Mouse (Mus musculus) liver, postnatal 0 days (tissue): ENCODE results near the gene Gm49776.
"Not testable (repeated sequence)": the region's sequence is repeated elsewhere in the genome, so short reads cannot be mapped to it uniquely, and the experiment has no call there.

Experiments
- CTCF ChIP-seq: sonication (generic); IDR thresholded peaks from 2 replicates; pipeline ENCODE4 v1.5.1; 2016; ENCODE audit warnings: antibody characterized with exemption, low read depth
- EP300 ChIP-seq: IDR thresholded peaks from 2 replicates; pipeline ENCODE4 v1.6.1; 2016; ENCODE audit warnings: antibody characterized with exemption, low read depth, mild to moderate bottlenecking

GRCm38 (mm10) chr16:18289614-18290013 is 31.5 kb upstream of the Gm49776 start:
- not testable (repeated sequence) for TF ChIP-seq EP300, CTCF
